Mouse (Mus musculus) small intestine, adult 2 months (tissue): ENCODE measurements around the gene Fam83d. TPM values are rescaled to one million over a fixed set of nuclear protein-coding genes. Genes with fewer than 3 reads are reported as not detected.

Experiments used
- H3K27ac ChIP-seq: fragments of 200-500 bp; 2 replicates; pipeline ENCODE4 v1.5.1; 2012; ENCODE audit warnings: low read depth, low read length, control low read depth, inconsistent platforms; ENCODE audit not compliant: insufficient read depth
- H3K27me3 ChIP-seq: fragments of 200-500 bp; 2 replicates; pipeline ENCODE4 v1.6.1; 2012; ENCODE audit warnings: mild to moderate bottlenecking, moderate library complexity, low read length, inconsistent platforms; ENCODE audit not compliant: control insufficient read depth, insufficient read depth
- H3K36me3 ChIP-seq: fragments of 200-500 bp; 2 replicates; pipeline ENCODE4 v1.6.1; 2012; ENCODE audit warnings: mild to moderate bottlenecking, low read length, control low read depth, inconsistent platforms; ENCODE audit not compliant: control insufficient read depth, insufficient read depth
- H3K4me1 ChIP-seq: fragments of 200-500 bp; 2 replicates; pipeline ENCODE4 v1.6.1; 2012; ENCODE audit warnings: low read length, inconsistent platforms, mixed read lengths; ENCODE audit not compliant: control insufficient read depth, insufficient read depth, insufficient read length
- H3K4me3 ChIP-seq: fragments of 200-500 bp; 2 replicates; pipeline ENCODE4 v1.5.1; 2012; ENCODE audit warnings: low read depth, mild to moderate bottlenecking, control low read depth, inconsistent platforms, low read length, moderate library complexity
- CTCF ChIP-seq: fragments of 200-500 bp; IDR thresholded peaks from 2 replicates; pipeline ENCODE4 v1.5.1; 2012; ENCODE audit warnings: low read depth, mild to moderate bottlenecking, control low read depth, inconsistent platforms, low read length, moderate library complexity, mixed read lengths; ENCODE audit not compliant: insufficient replicate concordance, insufficient read length; ENCODE audit errors: extremely low read depth
- POLR2A ChIP-seq: fragments of 200-500 bp; IDR thresholded peaks from 2 replicates; pipeline ENCODE4 v1.6.1; 2012; ENCODE audit warnings: low read depth, mild to moderate bottlenecking, control low read depth, inconsistent platforms, low read length, moderate library complexity
- WGBS: fragments of 180-500 bp; shearing (Covaris S2); methylation state at CpG from one replicate; pipeline ENCODE4 v1.1.7; 2018; 5-methylcytosine and 5-hydroxymethylcytosine counted together
- polyA plus RNA-seq: library from polyadenylated mRNA; depleted of rRNA; stranded (reverse); fragments of >200 nt; gene quantifications from 2 replicates; pipeline ENCODE4 v1.2.3, GENCODE M21; 2012; rRNA removed

Fam83d gene
- polyA plus RNA-seq, 1 experiment = 21.3 TPM

DNA sequence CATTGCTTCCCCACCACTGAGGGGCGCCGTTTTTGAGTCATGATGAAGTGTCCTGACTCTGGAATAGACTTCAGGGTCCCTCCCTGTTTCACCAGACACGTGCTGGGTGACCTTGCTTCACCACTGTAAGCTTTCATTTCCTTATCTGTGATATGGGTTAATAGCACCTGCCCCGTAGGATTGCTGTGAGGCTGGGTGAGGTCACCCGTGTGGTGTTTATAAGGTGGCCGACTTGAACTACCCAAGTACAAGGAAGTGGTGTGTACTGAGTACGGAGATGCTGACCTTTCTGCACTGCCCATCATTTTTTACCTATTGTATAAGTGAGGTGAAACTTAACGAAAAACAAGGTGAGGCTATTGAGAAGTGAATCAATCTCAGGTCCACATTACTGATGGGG lies 35.7 kb downstream of the Fam83d start:
- WGBS = 36% methylated on average over 8 of the region's 8 CpGs
- Histone ChIP-seq H3K4me3 (no peak overlapping the region), H3K27me3 (no peaks in the 10 kb centered on the region), H3K27ac (no peak overlapping the region), H3K4me1 (peaks cover 7% of the 10 kb centered on the region), H3K36me3 (peaks cover 21% of the 10 kb centered on the region)
- TF ChIP-seq CTCF = no peak
- no peak for TF ChIP-seq POLR2A

DNA sequence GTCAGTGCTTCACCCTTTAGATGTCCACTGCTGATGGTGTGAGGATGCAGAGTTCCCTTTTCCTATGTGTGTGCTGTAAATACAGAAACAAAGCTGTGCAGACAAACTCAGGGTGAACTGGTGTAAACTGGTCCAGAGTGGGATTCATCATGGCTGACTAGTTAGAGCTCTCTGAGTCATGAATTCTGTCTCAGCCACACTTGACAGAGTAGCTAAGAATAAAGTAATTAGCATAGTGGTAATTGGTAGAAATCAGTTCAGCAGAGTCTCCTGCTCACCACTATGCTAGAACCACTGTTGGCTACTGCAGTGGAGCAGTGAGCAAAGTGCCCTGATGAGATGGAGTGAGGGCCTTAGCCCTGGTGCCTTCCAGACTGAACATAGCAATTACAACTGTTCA lies 47.8 kb downstream of the Fam83d start:
- Histone ChIP-seq H3K4me3 (no peak overlapping the region), H3K36me3 (peaks cover 40% of the 10 kb centered on the region), H3K4me1 (no peaks in the 10 kb centered on the region), H3K27ac (no peak overlapping the region), H3K27me3 (no peaks in the 10 kb centered on the region)
- TF ChIP-seq CTCF (no peak), POLR2A (no peak)

DNA sequence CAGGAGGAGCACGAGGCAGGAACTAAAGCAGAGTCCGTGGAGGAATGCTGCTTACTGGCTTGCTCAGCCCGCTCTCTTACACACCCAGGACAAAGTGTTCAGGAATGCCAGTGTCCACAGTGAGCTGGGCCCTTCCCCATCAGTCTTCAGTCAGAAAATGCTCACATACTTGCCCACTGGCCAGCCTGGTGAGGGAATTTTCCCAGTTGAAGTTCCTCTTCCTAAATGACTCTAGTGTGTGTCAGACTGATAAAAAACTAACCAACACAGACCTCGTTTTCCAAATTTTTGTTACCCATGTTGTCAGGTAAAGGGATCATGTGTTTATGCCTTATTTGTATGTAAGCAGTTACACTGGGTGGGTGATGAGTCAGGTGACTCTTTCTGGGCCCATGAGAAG lies 48.3 kb downstream of the Fam83d start:
- H3K27ac ChIP-seq = no peak overlapping the region
- TF ChIP-seq POLR2A (no peak), CTCF (no peak)
- WGBS = 88% methylated on average over 4 of the region's 4 CpGs
- no peak overlapping the region for H3K4me3 ChIP-seq
- no peaks in the 10 kb centered on the region for H3K4me1 ChIP-seq
- peaks cover 41% of the 10 kb centered on the region for H3K36me3 ChIP-seq
- no peaks in the 10 kb centered on the region for H3K27me3 ChIP-seq

DNA sequence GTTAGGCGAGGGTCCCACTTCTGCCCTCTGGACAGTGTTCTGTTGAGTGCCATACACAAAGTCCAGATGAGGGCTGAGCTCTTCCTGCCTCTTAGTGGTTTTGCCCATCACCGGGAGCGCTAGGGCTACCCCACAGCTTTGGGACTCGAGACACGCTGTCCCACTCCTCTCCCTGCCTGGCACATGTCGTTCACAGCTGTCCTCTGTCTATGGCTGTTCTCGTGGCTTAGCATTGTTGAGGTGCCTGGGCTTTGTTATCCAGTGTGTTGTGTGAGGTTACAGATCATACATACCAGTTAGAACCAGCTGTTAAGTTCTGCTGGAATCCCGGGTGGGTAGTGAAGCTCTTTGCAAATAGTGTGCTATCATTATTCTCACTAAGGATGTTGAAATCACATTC lies 49.8 kb downstream of the Fam83d start:
- H3K36me3 ChIP-seq = peaks cover 44% of the 10 kb centered on the region
- no peak overlapping the region for H3K4me3 ChIP-seq
- TF ChIP-seq POLR2A = no peak
- no peak for TF ChIP-seq CTCF
- H3K4me1 ChIP-seq = no peaks in the 10 kb centered on the region
- 90% methylated on average over 8 of the region's 8 CpGs for WGBS
- no peaks in the 10 kb centered on the region for H3K27me3 ChIP-seq
- no peak overlapping the region for H3K27ac ChIP-seq

DNA sequence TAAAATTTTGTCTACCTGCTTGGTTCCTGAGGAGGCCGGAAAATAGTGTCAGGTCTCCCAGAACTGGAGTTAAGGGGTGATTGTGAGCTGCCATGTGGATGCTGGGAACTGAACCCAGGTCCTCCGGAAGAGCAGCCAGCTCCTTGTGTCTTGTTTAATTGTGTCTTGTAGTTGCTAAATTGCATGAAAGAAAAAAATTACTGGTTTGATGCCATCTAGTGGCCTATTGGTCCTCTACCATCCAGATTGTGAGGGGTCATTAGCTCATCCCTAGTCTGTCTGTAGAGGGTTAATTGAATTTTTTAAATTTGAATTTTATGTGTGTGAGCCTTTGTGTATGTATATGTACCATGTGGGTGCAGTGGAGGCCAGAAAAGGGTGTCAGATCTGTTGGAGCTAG lies 60.2 kb downstream of the Fam83d start:
- Histone ChIP-seq H3K27me3 (no peaks in the 10 kb centered on the region), H3K27ac (no peak overlapping the region), H3K36me3 (peaks cover 42% of the 10 kb centered on the region), H3K4me1 (no peaks in the 10 kb centered on the region), H3K4me3 (no peak overlapping the region)
- WGBS = 87% methylated on average over 2 of the region's 2 CpGs
- TF ChIP-seq CTCF = no peak
- TF ChIP-seq POLR2A = no peak

DNA sequence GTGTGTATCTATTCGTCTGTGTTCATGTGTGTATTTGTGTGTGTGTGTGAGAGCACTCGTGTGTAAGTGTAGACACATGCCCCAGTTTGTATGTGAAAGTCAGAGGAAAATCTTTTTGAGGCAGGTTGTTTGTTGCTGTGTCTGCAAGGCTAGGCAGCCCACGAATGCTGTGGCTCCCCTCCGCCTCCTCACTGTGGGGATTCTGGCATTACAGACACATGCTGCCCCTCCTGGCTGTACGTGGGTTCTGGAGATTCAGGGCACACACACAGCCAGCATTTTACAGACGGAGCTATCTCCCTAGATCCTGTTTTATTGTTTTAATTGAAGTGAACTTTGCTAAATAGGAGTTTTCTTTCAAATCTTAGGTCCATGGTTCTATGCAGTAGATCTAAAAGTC lies 61.9 kb downstream of the Fam83d start:
- Histone ChIP-seq H3K4me3 (no peak overlapping the region), H3K36me3 (peaks cover 44% of the 10 kb centered on the region), H3K4me1 (no peaks in the 10 kb centered on the region), H3K27me3 (no peaks in the 10 kb centered on the region), H3K27ac (no peak overlapping the region)
- WGBS = 83% methylated on average over 6 of the region's 6 CpGs
- no peak for TF ChIP-seq POLR2A
- TF ChIP-seq CTCF = no peak

DNA sequence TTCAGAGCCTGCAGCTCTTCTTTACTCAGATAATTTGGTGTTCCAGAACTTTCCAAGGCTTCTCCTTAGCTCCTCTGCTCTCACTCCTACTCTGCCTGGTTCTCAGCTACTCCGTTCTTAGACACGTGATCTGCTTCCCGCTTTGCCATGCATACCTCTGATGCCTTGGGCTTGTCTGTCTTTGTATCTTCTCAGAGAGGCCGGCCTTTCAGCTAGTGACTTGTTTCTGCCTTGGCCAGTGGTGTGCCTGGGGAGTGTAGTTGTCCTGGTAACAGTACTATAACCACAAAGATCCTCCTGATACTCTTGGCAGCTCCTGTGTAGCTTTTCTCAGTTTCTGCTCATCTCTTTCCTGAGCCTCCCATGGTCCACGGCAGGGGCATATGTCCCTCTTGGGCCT lies 65.3 kb downstream of the Fam83d start:
- H3K27ac ChIP-seq = no peak overlapping the region
- no peak overlapping the region for H3K4me3 ChIP-seq
- no peaks in the 10 kb centered on the region for H3K4me1 ChIP-seq
- peaks cover 63% of the 10 kb centered on the region for H3K36me3 ChIP-seq
- no peak for TF ChIP-seq CTCF
- TF ChIP-seq POLR2A = no peak
- no peaks in the 10 kb centered on the region for H3K27me3 ChIP-seq
- WGBS = 78% methylated on average over 5 of the region's 5 CpGs

DNA sequence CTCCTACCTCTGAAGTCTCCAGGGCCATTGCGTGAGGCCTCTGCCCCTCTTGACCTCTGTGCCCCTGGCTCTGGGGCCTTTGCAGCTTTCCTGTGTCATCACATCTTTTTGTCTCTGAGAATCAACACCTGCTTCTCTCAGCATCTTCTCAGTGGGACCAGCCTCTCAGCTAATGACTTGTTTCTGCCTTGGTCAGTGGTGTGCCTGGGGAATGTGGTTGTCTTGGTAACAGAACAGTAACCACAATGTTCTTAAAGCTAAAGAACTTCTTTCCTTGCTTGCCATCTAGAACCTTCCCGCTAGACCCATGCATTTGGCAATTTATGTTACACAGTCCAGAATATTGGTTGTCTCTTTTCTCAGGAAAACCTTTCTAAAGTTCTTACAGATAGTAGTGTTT lies 65.8 kb downstream of the Fam83d start:
- TF ChIP-seq CTCF (no peak), POLR2A (no peak)
- H3K36me3 ChIP-seq = peaks cover 67% of the 10 kb centered on the region
- H3K27ac ChIP-seq = no peak overlapping the region
- no peaks in the 10 kb centered on the region for H3K4me1 ChIP-seq
- no peak overlapping the region for H3K4me3 ChIP-seq
- no peaks in the 10 kb centered on the region for H3K27me3 ChIP-seq
- 88% methylated on average over 2 of the region's 2 CpGs for WGBS

Other genes with a start within 250 kb of the Fam83d start
- gene Slc32a1, start 157.3 kb upstream of the Fam83d start, polyA plus RNA-seq = not detected in 2 replicates
- 5.5 and 7.7 TPM in 2 replicates for gene Actr5, start 143.2 kb upstream of the Fam83d start, polyA plus RNA-seq
- gene Ppp1r16b, start 102.7 kb upstream of the Fam83d start, polyA plus RNA-seq = 3.6 and 3.9 TPM in 2 replicates
- 7.5 and 16.4 TPM in 2 replicates for gene Dhx35, start 26.7 kb downstream of the Fam83d start, polyA plus RNA-seq